Mouse (Mus musculus): Measurements from ENCODE around the gene Adgrf1. TPM values are rescaled to one million over a fixed set of nuclear protein-coding genes. Genes with fewer than 3 reads are reported as not detected.

Gene Adgrf1
- total and polyA plus RNA-seq, 3 experiments, result not detected

DNA sequence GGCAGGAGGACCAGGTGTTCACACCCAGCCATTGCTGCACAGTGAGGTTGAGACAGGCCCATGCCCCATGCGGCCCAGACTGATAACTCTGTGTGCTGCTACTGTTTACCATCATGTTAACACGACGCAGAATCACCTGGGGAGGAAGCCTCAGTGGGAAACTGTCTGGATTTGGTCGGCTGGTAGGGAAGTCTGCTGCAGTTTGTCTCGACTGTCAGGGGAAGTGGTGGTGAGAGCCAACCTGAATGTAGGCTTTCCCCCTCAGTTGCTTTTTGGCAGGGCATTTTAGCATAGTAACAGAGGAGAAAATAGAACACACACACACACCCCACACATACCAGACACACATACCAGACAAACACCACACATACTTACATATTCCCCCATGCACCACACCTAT is 12.7 kb downstream of the Adgrf1 start:
- H3K9me3 ChIP-seq (replicated peaks; ENCODE audit: insufficient read depth, low read length), result no peaks in the 10 kb centered on the region
- H3K36me3 ChIP-seq (ENCODE audit: control insufficient read depth in 1 of 2, insufficient read depth in 2 of 2, low read length in 2 of 2), result no peaks in the 10 kb centered on the region
- TF ChIP-seq MEF2A (IDR thresholded peaks at IDR 0.05; ENCODE audit: extremely low read depth, insufficient replicate concordance, low read depth, low read length, poor library complexity, severe bottlenecking), result no peak
- no peak for TF ChIP-seq RCOR1 (IDR thresholded peaks at IDR 0.05; ENCODE audit: low read depth, low read length)
- no peak for TF ChIP-seq RAD21 (IDR thresholded peaks at IDR 0.05; ENCODE audit: low read depth, low read length)
- TF ChIP-seq ELF1 (IDR thresholded peaks at IDR 0.05; ENCODE audit: low read depth, low read length), result no peak
- no peak for TF ChIP-seq KAT2A (conservative IDR thresholded peaks at IDR 0.05; ENCODE audit: low read depth, low read length)
- no peak for TF ChIP-seq POLR2A (IDR thresholded peaks at IDR 0.05; ENCODE audit: control insufficient read depth in 1 of 2, insufficient read depth in 1 of 2, low read depth in 1 of 2, low read length in 2 of 2, poor library complexity in 1 of 2)
- TF ChIP-seq EP300 (IDR thresholded peaks at IDR 0.05; ENCODE audit: low read depth in 1 of 2, low read length in 2 of 2), result no peak
- TF ChIP-seq SIN3A (IDR thresholded peaks at IDR 0.05; ENCODE audit: low read length), result no peak
- TF ChIP-seq BHLHE40 (IDR thresholded peaks at IDR 0.05; ENCODE audit: borderline replicate concordance, low read depth, low read length), result no peak
- no peak for TF ChIP-seq ZNF384 (IDR thresholded peaks at IDR 0.05; ENCODE audit: low read depth, low read length)
- TF ChIP-seq CHD2 (IDR thresholded peaks at IDR 0.05; ENCODE audit: low read length), result no peak
- no peak for TF ChIP-seq NELFE (IDR thresholded peaks at IDR 0.05; ENCODE audit: low read depth, low read length)
- TF ChIP-seq ETS1 (IDR thresholded peaks at IDR 0.05; ENCODE audit: low read depth, low read length), result no peak
- no peak for TF ChIP-seq MYC (IDR thresholded peaks at IDR 0.05; ENCODE audit: low read depth, low read length)
- TF ChIP-seq NRF1 (IDR thresholded peaks at IDR 0.05; ENCODE audit: insufficient read depth, low read depth, low read length, poor library complexity, severe bottlenecking), result no peak
- TF ChIP-seq MYB (IDR thresholded peaks at IDR 0.05; ENCODE audit: low read depth, low read length), result no peak
- no peak for TF ChIP-seq POLR2AphosphoS2 (IDR thresholded peaks at IDR 0.05; ENCODE audit: low read length)
- no peak for TF ChIP-seq CTCF (IDR thresholded peaks at IDR 0.05 in 2 of 3, conservative IDR thresholded peaks at IDR 0.05 in 1 of 3; ENCODE audit: control insufficient read depth in 1 of 3, insufficient read depth in 1 of 3, low read depth in 2 of 3, low read length in 3 of 3, poor library complexity in 1 of 3, severe bottlenecking in 1 of 3)
- no peak for TF ChIP-seq JUND (IDR thresholded peaks at IDR 0.05; ENCODE audit: low read depth, low read length)
- TF ChIP-seq TCF12 (IDR thresholded peaks at IDR 0.05; ENCODE audit: low read depth, low read length), result no peak
- no peak overlapping the region for H3K9ac ChIP-seq (ENCODE audit: control insufficient read depth, low read depth, low read length, poor library complexity, severe bottlenecking)
- no peaks in the 10 kb centered on the region for H3K27me3 ChIP-seq (ENCODE audit: control insufficient read depth in 1 of 2, insufficient read depth in 2 of 2, low read length in 2 of 2)
- DNase-seq (ENCODE audit: low read depth, low spot score), result no peak
- no peaks in the 10 kb centered on the region for H3K79me2 ChIP-seq (ENCODE audit: control insufficient read depth, insufficient read depth, low read length, poor library complexity)
- no peaks in the 10 kb centered on the region for H3K4me1 ChIP-seq (ENCODE audit: control insufficient read depth in 1 of 2, insufficient read depth in 2 of 2, low read length in 2 of 2)
- no peak overlapping the region for H3K4me3 ChIP-seq (ENCODE audit: control insufficient read depth in 1 of 2, insufficient read depth in 1 of 2, low read depth in 2 of 2, low read length in 2 of 2)
- no peak overlapping the region for H3K27ac ChIP-seq (ENCODE audit: control insufficient read depth, low read depth, low read length)

GRCm38 (mm10) chr17:43299515-43299914 is 29.4 kb downstream of the Adgrf1 start:
- Histone ChIP-seq H3K4me3 (ENCODE audit: control insufficient read depth in 1 of 2, insufficient read depth in 1 of 2, low read depth in 2 of 2, low read length in 2 of 2) (no peak overlapping the region), H3K79me2 (ENCODE audit: control insufficient read depth, insufficient read depth, low read length, poor library complexity) (no peaks in the 10 kb centered on the region), H3K4me1 (ENCODE audit: control insufficient read depth in 1 of 2, insufficient read depth in 2 of 2, low read length in 2 of 2) (no peaks in the 10 kb centered on the region), H3K9me3 (replicated peaks; ENCODE audit: insufficient read depth, low read length) (no peaks in the 10 kb centered on the region), H3K36me3 (ENCODE audit: control insufficient read depth in 1 of 2, insufficient read depth in 2 of 2, low read length in 2 of 2) (no peaks in the 10 kb centered on the region), H3K27ac (ENCODE audit: control insufficient read depth, low read depth, low read length) (no peak overlapping the region), H3K27me3 (ENCODE audit: control insufficient read depth in 1 of 2, insufficient read depth in 2 of 2, low read length in 2 of 2) (no peaks in the 10 kb centered on the region), H3K9ac (ENCODE audit: control insufficient read depth, low read depth, low read length, poor library complexity, severe bottlenecking) (no peak overlapping the region)
- no peak for DNase-seq (ENCODE audit: low read depth, low spot score)
- TF ChIP-seq TBP (IDR thresholded peaks at IDR 0.05; ENCODE audit: low read depth, low read length) (no peak), POLR2AphosphoS5 (IDR thresholded peaks at IDR 0.05; ENCODE audit: borderline replicate concordance, low read depth, low read length) (no peak), MYC (IDR thresholded peaks at IDR 0.05; ENCODE audit: low read depth, low read length) (no peak), POLR2A (IDR thresholded peaks at IDR 0.05; ENCODE audit: control insufficient read depth in 1 of 2, insufficient read depth in 1 of 2, low read depth in 1 of 2, low read length in 2 of 2, poor library complexity in 1 of 2) (no peak), MAX (IDR thresholded peaks at IDR 0.05; ENCODE audit: low read length) (no peak), ETS1 (IDR thresholded peaks at IDR 0.05; ENCODE audit: low read depth, low read length) (no peak), GABPA (IDR thresholded peaks at IDR 0.05; ENCODE audit: low read depth, low read length) (no peak), CHD1 (IDR thresholded peaks at IDR 0.05; ENCODE audit: low read depth, low read length) (no peak), SMC3 (IDR thresholded peaks at IDR 0.05; ENCODE audit: low read depth, low read length) (no peak), CHD2 (IDR thresholded peaks at IDR 0.05; ENCODE audit: low read length) (no peak), CTCF (IDR thresholded peaks at IDR 0.05 in 2 of 3, conservative IDR thresholded peaks at IDR 0.05 in 1 of 3; ENCODE audit: control insufficient read depth in 1 of 3, insufficient read depth in 1 of 3, low read depth in 2 of 3, low read length in 3 of 3, poor library complexity in 1 of 3, severe bottlenecking in 1 of 3) (no peak), MXI1 (IDR thresholded peaks at IDR 0.05; ENCODE audit: low read depth, low read length) (no peak), ZC3H11A (IDR thresholded peaks at IDR 0.05; ENCODE audit: low read depth, low read length) (no peak)
